Mouse (Mus musculus): ENCODE data around the gene Mc3r. TPM values are rescaled to one million over a fixed set of nuclear protein-coding genes. Genes with fewer than 3 reads are reported as not detected.

Mc3r gene
- total RNA-seq, 2 experiments from 2014 or later, result 0.47 to 0.49 TPM

DNA sequence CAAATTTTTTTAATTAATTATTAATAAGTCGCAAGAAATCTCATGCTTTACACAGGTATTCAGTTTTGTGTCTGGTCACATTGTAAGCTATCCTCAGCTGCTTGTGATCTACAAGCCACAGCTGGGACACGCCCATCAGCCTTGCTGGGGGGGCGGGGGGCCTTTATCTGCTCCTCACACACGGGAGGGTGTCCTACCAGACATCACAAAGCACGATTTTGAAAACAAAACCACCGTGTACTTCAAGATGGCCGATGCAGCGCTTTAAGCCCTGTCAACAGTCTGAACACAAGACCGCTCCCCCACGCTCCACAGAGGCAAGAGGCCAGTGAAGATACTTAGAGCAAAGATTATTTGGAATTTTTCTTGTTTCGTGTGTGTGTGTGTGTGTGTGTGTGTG is 42.2 kb downstream of the Mc3r start:
- intact Hi-C loops (cut with DNase I), result no loop called here
- no peak for DNase-seq (ENCODE audit: extremely low spot score in 1 of 2, low spot score in 2 of 2)

DNA sequence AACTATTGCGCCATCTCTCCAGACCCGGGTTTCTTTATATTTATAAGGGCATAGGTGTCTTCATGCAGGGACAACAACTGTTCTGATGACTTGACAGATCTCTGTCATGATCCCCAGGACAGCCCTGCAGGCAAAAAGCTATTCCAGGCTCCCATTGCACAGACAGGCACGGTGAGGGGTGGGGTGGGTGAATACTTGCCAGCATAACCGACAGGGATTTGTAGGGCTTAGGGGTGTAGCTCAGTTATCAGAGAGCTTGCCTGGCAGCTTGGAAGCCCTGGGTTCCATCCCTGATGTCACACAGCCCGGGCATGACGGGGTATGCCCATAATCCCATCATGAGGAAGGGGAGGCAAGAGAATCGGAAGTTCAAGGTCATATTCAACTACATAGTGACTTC is 42.7 kb downstream of the Mc3r start:
- no peak for DNase-seq (ENCODE audit: extremely low spot score in 1 of 2, low spot score in 2 of 2)
- intact Hi-C loops (cut with DNase I), result no loop called here

DNA sequence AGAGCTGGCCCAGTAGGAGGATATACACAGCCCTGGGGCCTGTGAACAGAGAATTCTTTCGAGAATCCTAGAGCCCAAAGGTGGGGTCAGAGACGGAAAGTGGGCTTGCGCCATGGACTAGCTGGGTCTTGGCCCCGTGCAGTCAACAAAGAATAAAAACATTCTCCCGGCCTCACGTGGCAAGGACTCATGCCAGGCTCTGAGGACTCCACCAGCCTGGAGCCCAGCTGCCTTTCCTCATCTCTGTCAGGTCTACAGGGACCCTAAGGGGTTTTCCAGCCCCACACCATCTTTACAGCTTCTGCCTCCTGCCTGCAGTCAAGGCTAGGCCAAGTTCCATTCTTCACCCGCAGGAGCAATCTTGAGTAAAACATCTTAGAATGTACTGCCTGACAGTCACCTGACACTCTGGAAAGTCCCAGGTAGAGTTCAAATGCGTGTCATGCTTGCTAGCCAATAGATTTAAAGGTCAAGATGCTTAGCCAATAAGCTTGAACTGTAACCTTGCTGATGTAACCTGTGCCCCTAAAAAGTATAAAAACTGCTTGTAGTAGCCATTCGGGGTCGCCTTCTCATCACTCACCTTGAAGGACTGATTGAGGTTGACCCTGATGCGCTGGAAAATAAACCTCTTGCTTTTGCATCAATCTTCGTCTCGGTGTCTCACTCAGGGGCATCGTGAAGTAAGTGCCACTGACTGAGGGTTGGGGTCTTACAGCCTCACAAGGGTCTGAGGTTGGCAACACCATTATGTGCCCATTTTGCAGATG is 43.6 kb downstream of the Mc3r start:
- intact Hi-C loops (cut with DNase I), result no loop called here
- no peak for DNase-seq (ENCODE audit: extremely low spot score in 1 of 2, low spot score in 2 of 2)

DNA sequence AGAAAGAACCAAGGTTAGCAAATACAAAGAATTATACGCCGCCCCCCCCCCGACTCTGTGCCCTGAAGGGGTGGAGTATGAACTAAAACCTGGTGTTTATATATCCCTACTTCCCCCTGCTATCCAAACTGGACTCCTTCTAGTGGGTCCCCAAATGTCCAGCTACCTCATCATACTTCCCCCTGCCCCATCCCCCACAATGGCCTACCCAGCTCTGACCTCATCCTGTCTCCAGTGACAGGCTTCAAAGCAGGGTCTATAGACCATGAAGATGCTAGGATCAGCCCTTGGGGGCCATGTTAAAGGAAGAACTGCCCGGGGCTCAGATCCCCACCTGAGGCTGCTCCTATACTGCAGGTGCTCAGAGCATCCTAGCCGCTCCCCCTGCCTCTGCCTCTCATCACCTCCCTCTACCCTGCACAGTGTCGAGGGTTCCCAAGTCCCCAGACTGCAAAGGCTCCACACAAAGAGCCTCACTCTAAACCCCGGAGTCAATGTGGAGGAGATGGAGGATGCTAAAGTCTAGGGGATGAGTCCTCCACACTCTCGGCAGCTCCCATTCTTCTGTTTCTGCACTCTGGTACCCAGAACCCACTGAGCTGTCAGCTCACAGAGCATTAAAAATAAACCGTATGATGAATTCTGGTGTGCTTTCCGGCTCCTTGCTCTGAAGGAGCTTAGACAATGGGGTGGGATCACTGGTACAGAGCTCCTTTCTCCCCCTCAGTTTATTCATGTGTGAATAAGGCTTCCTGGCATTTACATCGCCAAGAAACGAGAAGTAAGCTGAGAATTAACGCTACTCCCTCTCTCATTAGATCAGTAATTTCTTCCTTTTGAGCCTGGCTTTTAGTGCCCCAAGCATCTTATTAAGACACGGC is 44.5 kb downstream of the Mc3r start:
- intact Hi-C loops (cut with DNase I), result no loop called here
- DNase-seq (ENCODE audit: extremely low spot score in 1 of 2, low spot score in 2 of 2), result no peak

DNA sequence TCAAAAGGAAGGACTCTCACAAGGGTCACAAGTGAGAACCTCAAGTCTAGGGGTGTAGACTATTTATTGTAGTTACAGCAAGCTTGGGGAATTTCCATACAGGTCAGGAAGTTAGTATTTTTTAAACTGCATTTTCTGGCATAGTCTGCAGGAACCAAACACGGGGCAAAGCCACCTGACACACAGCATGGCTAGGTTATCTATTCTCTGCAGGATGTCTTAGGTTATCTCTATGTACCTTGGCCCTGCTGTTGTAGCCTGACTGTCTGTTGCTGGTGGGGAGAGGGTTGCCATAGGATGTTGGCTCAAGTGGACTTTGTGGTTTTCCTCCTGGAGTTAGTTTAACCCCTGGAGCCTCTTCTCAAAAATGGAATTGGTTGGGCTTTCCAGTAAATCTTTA is 49.8 kb downstream of the Mc3r start:
- intact Hi-C loops (cut with DNase I), result no loop called here
- DNase-seq (ENCODE audit: extremely low spot score in 1 of 2, low spot score in 2 of 2), result no peak

DNA sequence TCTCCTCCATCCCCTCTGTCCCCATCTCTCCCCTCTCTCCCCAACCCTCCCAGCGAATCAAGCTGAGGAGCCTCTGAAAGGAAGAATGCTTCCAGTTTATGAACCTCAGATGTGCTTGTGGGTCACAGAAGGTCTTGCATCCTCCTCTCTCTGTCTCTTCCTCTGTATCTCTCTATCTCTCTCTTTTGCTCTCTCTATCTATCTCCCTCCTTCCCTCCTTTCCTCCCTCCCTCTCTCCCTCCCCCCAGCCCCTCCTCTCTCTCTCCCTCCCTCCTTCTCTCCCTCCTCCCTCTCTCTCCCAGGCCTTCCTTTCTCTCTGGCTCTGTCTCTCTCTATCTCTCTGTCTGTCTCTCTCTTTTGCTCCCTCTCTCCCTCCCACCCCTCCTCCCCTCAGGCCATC is 50.2 kb downstream of the Mc3r start:
- no peak for DNase-seq (ENCODE audit: extremely low spot score in 1 of 2, low spot score in 2 of 2)
- intact Hi-C loops (cut with DNase I), result no loop called here

DNA sequence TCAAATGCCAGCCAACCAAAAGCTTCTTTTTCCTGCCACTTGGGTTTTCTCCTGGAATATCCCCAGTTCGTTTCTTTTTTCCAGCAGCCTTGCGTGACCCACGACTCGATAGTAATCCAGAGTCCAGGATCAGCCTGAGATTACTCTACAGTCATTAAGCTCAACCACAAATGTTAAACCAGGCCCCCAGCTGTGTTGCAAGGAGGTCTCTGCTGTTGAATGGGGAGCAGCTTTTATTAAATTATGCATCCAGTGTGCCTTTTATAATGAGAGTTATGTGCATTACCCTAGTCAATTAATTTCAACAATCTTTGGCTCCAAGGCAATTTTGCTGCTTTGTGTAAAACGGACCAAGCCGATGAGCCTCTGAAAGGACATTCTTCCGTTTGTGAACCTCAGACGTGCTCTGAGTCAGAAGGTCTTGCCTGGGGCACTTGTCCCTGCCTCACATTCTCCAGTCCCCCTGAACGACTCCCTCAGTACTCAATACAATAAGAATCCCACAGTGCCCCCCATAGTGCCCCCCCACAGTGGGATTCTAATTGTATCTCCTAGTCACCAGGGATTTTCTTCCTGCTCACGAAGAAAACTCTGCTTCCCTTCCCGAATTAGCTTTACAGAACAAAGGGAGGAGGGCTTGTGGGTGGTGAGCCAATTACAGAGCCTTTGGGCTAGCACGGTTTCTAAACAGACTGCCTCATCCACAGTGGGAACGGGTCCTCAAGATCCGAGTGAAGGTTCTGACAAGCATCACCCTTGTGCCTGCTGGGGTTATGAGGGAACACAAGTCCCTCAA is 51.0 kb downstream of the Mc3r start:
- no peak for DNase-seq (ENCODE audit: extremely low spot score in 1 of 2, low spot score in 2 of 2)
- intact Hi-C loops (cut with DNase I), result no loop called here

Other genes with a start within 250 kb of the Mc3r start
- gene Cbln4, start 205.0 kb upstream of the Mc3r start, total RNA-seq (2021), result 10 to 100 TPM; 12.9 to 16.8 TPM
- gene Fam210b, start 97.1 kb downstream of the Mc3r start, total RNA-seq (2021), result 10 to 100 TPM; 15.3 to 15.5 TPM
- gene Aurka, start 122.0 kb downstream of the Mc3r start, total RNA-seq (2021), result 1 to 10 TPM; 3.3 to 3.8 TPM
- gene Cstf1, start 122.2 kb downstream of the Mc3r start, total RNA-seq (2021), result 10 to 100 TPM; 25.8 to 28.5 TPM
- gene Cass4, start 145.3 kb downstream of the Mc3r start, total RNA-seq (2021), result under 1 TPM; 0.47 to 0.59 TPM
- 10 to 100 TPM; 62.7 to 68.2 TPM for gene Rtf2, start 192.1 kb downstream of the Mc3r start, total RNA-seq (2021)
- gene Gcnt7, start 210.1 kb downstream of the Mc3r start, total RNA-seq (2021), result not detected
- under 1 TPM in 1 of 2 experiments, not detected in 1; 0.51 TPM for gene Fam209, start 224.0 kb downstream of the Mc3r start, total RNA-seq (2021)

Data from left cerebral cortex, postnatal 10 days (tissue).